Mouse (Mus musculus): Measurements from ENCODE around the gene Atoh8.

DNA sequence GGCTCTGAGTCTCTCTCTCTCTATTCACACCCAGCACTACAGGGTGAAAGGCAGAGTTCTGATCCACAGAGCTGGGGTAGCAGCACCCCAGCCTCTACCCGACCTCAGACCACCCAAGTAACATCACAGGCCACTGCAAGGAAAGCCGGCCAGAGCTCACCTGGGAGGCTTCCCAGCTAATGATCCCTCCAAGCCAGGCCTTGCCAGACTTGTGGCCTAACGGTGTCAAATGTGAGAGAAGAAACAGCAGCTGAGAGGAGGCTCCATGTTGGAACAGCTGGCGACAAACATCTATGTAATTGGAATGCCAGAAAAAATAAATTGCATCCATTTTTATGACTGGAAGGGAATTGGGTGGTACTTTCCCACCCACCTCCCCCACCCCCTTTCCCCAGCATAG, 17.1 kb downstream of the Atoh8 start:
- TF ChIP-seq CTCF (conservative IDR thresholded peaks at IDR 0.05; ENCODE audit: low read length), result no peak
- no peak for TF ChIP-seq POU5F1 (IDR thresholded peaks at IDR 0.05; ENCODE audit: borderline replicate concordance, low read length)
